Mouse (Mus musculus): Measurements from ENCODE around the gene Mical2. TPM values are rescaled to one million over a fixed set of nuclear protein-coding genes. Genes with fewer than 3 reads are reported as not detected.

Mical2 gene
- 12.2 and 15.0 TPM in 2 replicates for polyA plus RNA-seq (2015; fragmentation: Nextera tagmentation; extraction: Ambion mirVana)

DNA sequence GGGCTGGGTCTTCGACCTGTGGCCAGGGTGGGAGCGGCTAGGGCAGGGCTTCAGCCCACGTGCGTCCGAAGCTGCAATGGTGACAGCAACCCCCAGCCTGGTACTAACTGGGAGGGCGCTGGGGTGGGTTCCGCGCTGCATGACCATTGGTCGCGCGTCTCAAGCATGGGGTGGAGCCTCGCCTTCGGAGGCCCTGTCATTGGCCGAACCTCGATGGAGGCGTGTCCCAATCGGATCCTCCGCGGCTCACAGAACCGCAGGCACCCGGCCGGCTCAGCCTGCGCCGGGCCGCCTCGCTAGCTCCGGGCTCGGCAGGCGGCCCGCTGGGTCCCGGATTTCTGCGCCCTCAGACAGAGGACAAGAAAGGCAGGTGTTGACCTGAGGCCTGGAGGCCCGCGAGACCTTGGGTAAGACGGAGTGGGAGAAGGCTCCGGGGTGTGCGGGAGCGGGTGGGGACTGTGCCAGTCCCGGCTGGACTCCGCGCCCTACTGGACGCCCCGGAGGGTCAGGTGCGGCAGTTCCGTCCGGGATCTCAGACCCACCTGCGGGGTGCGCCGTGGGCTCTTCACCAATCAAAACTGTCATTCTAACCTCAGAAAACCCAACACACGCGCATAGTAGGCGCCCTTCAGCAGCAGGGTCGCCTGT, at the start of gene Mical2:
Gene Mical2, plus strand, starts transcription at position 242 of the 648 bp plus-strand sequence.

DNA sequence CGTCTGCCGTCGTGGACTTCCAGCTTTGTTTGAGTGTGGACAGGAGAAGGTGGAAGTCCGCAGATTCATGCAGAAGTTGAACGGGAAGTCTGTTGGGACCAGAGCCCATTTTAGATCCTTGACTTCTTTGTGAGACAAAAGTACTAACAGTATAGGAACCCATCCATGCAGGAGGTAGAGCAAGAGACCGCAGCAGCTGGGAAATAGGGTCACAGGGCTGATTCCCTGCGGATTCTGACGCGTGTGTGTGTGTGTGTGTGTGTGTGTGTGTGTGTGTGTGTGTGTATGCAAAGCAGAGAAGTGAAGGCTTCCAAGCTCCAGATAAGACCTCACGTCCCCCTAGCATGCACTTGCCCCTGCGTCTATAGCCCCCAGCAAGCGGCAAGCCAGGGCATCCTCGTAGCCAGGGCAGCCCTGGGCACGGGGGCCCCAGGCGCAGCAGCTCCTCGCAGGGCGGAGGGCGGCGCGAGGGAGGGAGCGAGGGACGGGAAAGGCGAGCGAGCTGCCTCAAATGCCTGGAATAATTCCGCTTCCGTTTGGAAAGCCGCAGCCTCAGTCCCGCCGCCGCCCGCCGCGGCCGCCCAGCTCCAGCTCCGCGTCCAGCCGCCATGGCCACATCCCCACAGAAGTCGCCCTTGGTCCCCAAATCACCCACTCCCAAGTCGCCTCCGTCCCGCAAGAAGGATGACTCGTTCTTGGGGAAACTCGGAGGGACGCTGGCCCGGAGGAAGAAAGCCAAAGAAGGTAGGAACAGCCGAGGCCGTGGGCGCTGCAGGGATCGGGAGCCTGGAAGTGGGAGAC, 201.9 kb downstream of the Mical2 start, which contains the start of gene Parva:
Gene Parva, plus strand, starts transcription at position 149 of the 801 bp plus-strand sequence.

Other genes with a start within 250 kb of the Mical2 start
- gene Usp47, start 202.4 kb upstream of the Mical2 start, polyA plus RNA-seq (2015; fragmentation: Nextera tagmentation; extraction: Ambion mirVana): 37.0 and 44.6 TPM in 2 replicates
- gene Dkk3, start 66.8 kb upstream of the Mical2 start, polyA plus RNA-seq (2015; fragmentation: Nextera tagmentation; extraction: Ambion mirVana): 88.0 and 98.7 TPM in 2 replicates
- 233 and 277 TPM in 2 replicates for gene Parva, start 201.6 kb downstream of the Mical2 start, polyA plus RNA-seq (2015; fragmentation: Nextera tagmentation; extraction: Ambion mirVana)